Mouse (Mus musculus) MEL (cell line): ENCODE measurements around the gene Plp2. TPM values are rescaled to one million over a fixed set of nuclear protein-coding genes. Genes with fewer than 3 reads are reported as not detected.

Experiments
- DNase-seq: peaks from one replicate; pipeline ENCODE4 v3.0.0; 2011; ENCODE audit warnings: low read depth, low spot score
- H3K27ac ChIP-seq: 2 replicates; pipeline ENCODE4 v1.5.1; 2012; ENCODE audit warnings: low read depth, mild to moderate bottlenecking, control low read depth, low read length, moderate library complexity; ENCODE audit not compliant: control insufficient read depth
- H3K27me3 ChIP-seq, 2 experiments: fragments of 150-350 bp in 1 of 2; sonication (generic) in 1 of 2; 2 replicates each; pipeline ENCODE4 v1.6.1; 2012; ENCODE audit warnings: low read length in 2 of 2, mild to moderate bottlenecking in 2 of 2, improper control_type of control experiment in 1 of 2, moderate library complexity in 1 of 2; ENCODE audit not compliant: insufficient read depth in 2 of 2, control insufficient read depth in 1 of 2
- H3K36me3 ChIP-seq, 2 experiments: 2 replicates each; pipeline ENCODE4 v1.6.1; 2012 to 2014; ENCODE audit warnings: low read length in 2 of 2, improper control_type of control experiment in 1 of 2, inconsistent platforms in 1 of 2, mild to moderate bottlenecking in 1 of 2; ENCODE audit not compliant: insufficient read depth in 2 of 2, control insufficient read depth in 1 of 2
- H3K4me1 ChIP-seq, 2 experiments: fragments of 150-350 bp in 1 of 2; sonication (generic) in 1 of 2; 2 replicates each; pipeline ENCODE4 v1.6.1; 2012; ENCODE audit warnings: low read length in 2 of 2, improper control_type of control experiment in 1 of 2, mild to moderate bottlenecking in 1 of 2; ENCODE audit not compliant: insufficient read depth in 2 of 2, control insufficient read depth in 1 of 2
- H3K4me3 ChIP-seq, 2 experiments: fragments of 150-350 bp in 1 of 2; sonication (generic) in 1 of 2; 2 replicates each; pipeline ENCODE4 v1.5.1; 2012; ENCODE audit warnings: low read depth in 2 of 2, low read length in 2 of 2, mild to moderate bottlenecking in 2 of 2, moderate library complexity in 2 of 2, control low read depth in 1 of 2, improper control_type of control experiment in 1 of 2; ENCODE audit not compliant: control insufficient read depth in 1 of 2, insufficient read depth in 1 of 2
- H3K79me2 ChIP-seq: 2 replicates; pipeline ENCODE4 v1.6.1; 2012; ENCODE audit warnings: mild to moderate bottlenecking, low read length, moderate library complexity; ENCODE audit not compliant: control insufficient read depth, poor library complexity, insufficient read depth
- H3K9ac ChIP-seq: 2 replicates; pipeline ENCODE4 v1.6.1; 2012; ENCODE audit warnings: low read depth, mild to moderate bottlenecking, control low read depth, low read length, moderate library complexity; ENCODE audit not compliant: control insufficient read depth, poor library complexity, severe bottlenecking
- H3K9me3 ChIP-seq: fragments of 150-350 bp; sonication (generic); replicated peaks from 2 replicates; pipeline ENCODE4 v1.6.1; 2012; ENCODE audit warnings: mild to moderate bottlenecking, low read length, improper control_type of control experiment, moderate library complexity; ENCODE audit not compliant: insufficient read depth
- ELF1 ChIP-seq: IDR thresholded peaks from 2 replicates; pipeline ENCODE4 v1.6.1; 2014; ENCODE audit warnings: low read depth, mild to moderate bottlenecking, inconsistent platforms, low read length, improper control_type of control experiment, moderate library complexity
- ETS1 ChIP-seq: IDR thresholded peaks from 2 replicates; pipeline ENCODE4 v1.6.1; 2012; ENCODE audit warnings: low read depth, mild to moderate bottlenecking, inconsistent platforms, low read length, improper control_type of control experiment, moderate library complexity
- GABPA ChIP-seq: IDR thresholded peaks from 2 replicates; pipeline ENCODE4 v1.6.1; 2012; ENCODE audit warnings: low read depth, mild to moderate bottlenecking, inconsistent platforms, low read length, improper control_type of control experiment, moderate library complexity
- GATA1 ChIP-seq: IDR thresholded peaks from 2 replicates; pipeline ENCODE4 v1.6.1; 2011; ENCODE audit warnings: low read depth, low read length, improper control_type of control experiment
- MEF2A ChIP-seq: IDR thresholded peaks from 2 replicates; pipeline ENCODE4 v1.6.1; 2014; ENCODE audit warnings: low read depth, mild to moderate bottlenecking, inconsistent platforms, low read length, improper control_type of control experiment; ENCODE audit not compliant: poor library complexity, insufficient replicate concordance, severe bottlenecking; ENCODE audit errors: extremely low read depth
- POLR2AphosphoS2 ChIP-seq: IDR thresholded peaks from 2 replicates; pipeline ENCODE4 v1.6.1; 2011; ENCODE audit warnings: low read length, improper control_type of control experiment
- SIN3A ChIP-seq: IDR thresholded peaks from 2 replicates; pipeline ENCODE4 v1.6.1; 2012; ENCODE audit warnings: low read length, improper control_type of control experiment, inconsistent platforms
- USF1 ChIP-seq: IDR thresholded peaks from 2 replicates; pipeline ENCODE4 v1.6.1; 2014; ENCODE audit warnings: low read depth, mild to moderate bottlenecking, inconsistent platforms, low read length, improper control_type of control experiment, moderate library complexity
- polyA plus RNA-seq, 2 experiments: library from polyadenylated mRNA; stranded (reverse) in 1 of 2; unstranded in 1 of 2; fragments of >175 nt in 1 of 2; fragments of >200 nt in 1 of 2; gene quantifications; 2 replicates each; pipeline versions ENCODE4 v1.2.1 to v1.2.4; 2012; ENCODE audit warnings: low replicate concordance in 2 of 2, low read depth in 1 of 2; ENCODE audit not compliant: insufficient read length in 2 of 2, insufficient read depth in 1 of 2, missing spikeins in 1 of 2
- total RNA-seq: library from RNA; depleted of rRNA; stranded (reverse); fragments of 300-350 nt; gene quantifications from 2 replicates; pipeline ENCODE4 v1.2.3, GENCODE M21; 2012; rRNA removed

The Plp2 gene
- total and polyA plus RNA-seq, 3 experiments = 95.7 to 407 (median 163) TPM

DNA sequence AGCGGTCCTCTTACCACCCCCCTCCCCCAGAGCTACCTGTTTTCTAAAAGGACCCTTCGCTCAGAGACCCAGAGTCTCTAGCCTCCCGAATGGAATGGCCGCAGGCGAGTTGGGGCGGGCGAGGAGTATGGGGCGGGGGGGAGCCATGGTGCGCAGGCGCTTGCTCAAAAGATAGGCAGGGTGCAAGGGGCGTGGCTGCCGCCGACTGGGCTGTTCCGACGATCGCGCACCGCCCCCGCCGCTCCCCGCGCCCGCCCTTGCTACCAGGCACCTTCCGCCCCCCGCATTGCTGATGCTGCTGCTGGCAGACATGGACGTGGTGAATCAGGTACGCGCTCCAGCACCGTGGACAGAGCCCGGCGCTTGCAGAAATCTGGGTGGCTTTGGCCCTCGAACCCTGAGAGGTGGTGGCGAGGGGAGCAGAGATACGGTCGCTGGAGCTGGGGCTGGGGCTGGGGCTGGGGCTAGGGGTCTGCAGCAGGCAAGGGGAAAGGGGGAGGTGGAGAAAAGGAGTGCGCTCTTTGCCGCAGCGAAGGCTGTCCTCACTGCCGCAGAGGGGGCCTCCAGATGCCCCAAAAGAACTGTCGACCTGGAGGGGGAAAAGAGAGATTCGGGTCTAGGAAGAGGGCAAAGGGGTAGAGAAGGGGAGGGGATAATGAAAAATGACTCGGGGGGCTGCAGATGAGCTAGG lies 32.6 kb downstream of the Plp2 start, which contains the start of gene Syp (continued):
- no peak for TF ChIP-seq USF1
- no peak for TF ChIP-seq POLR2AphosphoS2
- TF ChIP-seq ETS1 = 0 out of 2 replicates have a peak, but pooled peaks have one; percentile 24
- TF ChIP-seq, all 39 proteins: peak for 15

DNA sequence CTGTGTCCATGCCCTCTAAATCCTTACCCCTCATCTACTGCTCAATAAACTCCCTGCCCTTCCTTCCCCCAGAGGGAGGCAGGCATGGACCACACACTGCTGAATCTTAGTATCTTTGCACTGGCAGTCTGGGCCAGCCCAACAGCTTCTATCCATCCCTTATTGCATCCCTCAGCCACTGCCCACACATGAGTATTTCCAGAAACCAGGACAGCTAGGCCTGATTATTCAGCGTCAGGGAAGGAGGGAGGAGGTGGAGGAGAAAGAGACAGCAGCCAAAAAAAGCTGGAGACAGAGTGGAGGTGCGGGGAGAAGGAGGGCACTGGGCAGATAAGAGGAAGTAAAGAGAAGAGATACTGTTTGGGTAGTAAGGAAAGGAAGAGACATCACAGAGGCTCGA lies 36.1 kb downstream of the Plp2 start:
- H3K36me3 ChIP-seq = peaks cover 0 to 4% of the 10 kb centered on the region in 2 experiments; a peak in 2 of 4 replicates

DNA sequence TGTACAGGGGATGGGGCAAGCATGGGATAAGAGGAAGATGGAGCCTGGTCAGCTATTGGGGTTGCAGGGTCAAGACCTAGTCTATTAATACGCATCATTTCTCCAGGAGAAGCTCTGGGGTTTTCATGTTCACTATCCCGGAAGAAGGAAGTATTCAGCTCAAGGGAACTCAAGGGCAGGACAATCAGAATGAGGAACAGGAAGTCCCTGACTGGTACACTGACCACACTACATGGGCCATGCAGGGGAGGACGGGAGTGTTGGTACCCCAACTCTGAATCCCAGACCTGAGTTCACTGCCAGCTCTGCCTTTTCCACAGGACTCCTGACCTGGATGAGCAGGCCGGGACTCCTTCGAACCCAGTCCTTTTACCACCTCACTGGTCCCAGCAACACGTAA lies 38.6 kb downstream of the Plp2 start:
- DNase-seq = no peak
- no peaks in the 10 kb centered on the region for H3K36me3 ChIP-seq
- peaks cover 0 to 7% of the 10 kb centered on the region in 2 experiments; a peak in 1 of 4 replicates for H3K4me1 ChIP-seq
- H3K27ac ChIP-seq = no peak overlapping the region
- TF ChIP-seq ELF1 (0 out of 2 replicates have a peak, but pooled peaks have one; percentile 23), SIN3A (no peak)
- H3K9me3 ChIP-seq = no peaks in the 10 kb centered on the region
- no peak overlapping the region for H3K4me3 ChIP-seq
- no peaks in the 10 kb centered on the region for H3K27me3 ChIP-seq
- H3K9ac ChIP-seq = no peak overlapping the region
- H3K79me2 ChIP-seq = no peaks in the 10 kb centered on the region

More for the DNA sequence above, 36.1 kb downstream of the Plp2 start:
- TF ChIP-seq MEF2A (no peak), GATA1 (0 out of 2 replicates have a peak, but pooled peaks have one; percentile 14), GABPA (no peak)
- Histone ChIP-seq H3K27me3 (no peaks in the 10 kb centered on the region), H3K4me1 (peaks cover 0 to 7% of the 10 kb centered on the region in 2 experiments; a peak in 1 of 4 replicates), H3K4me3 (no peak overlapping the region), H3K27ac (no peak overlapping the region), H3K79me2 (no peaks in the 10 kb centered on the region; the same call in 1 of the 2 replicates), H3K9me3 (no peaks in the 10 kb centered on the region), H3K9ac (no peak overlapping the region)
- peak; percentile 31 for DNase-seq

Other genes with a start within 250 kb of the Plp2 start
- gene Foxp3, start 97.7 kb downstream of the Plp2 start, total RNA-seq = 0.36 and 0.42 TPM in 2 replicates
- under 1 TPM in 1 of 2 experiments, not detected in 1; 0.31 TPM for gene Foxp3, start 97.7 kb downstream of the Plp2 start, polyA plus RNA-seq
- gene Ppp1r3f, start 97.1 kb downstream of the Plp2 start, total RNA-seq = 1.6 and 1.7 TPM in 2 replicates
- gene Ppp1r3f, start 97.1 kb downstream of the Plp2 start, polyA plus RNA-seq = 1 to 10 TPM in 1 of 2 experiments, not detected in 1; 2.0 TPM
- 36.1 and 37.8 TPM in 2 replicates for gene Ccdc22, start 65.9 kb downstream of the Plp2 start, total RNA-seq
- gene Ccdc22, start 65.9 kb downstream of the Plp2 start, polyA plus RNA-seq = 10 to 100 TPM in 1 of 2 experiments, not detected in 1; 37.9 TPM
- gene Cacna1f, start 64.3 kb downstream of the Plp2 start, total RNA-seq = 0.03 TPM in 1 of 2 replicates, not detected in the other
- under 1 TPM in 1 of 2 experiments, not detected in 1; 0.17 TPM for gene Cacna1f, start 64.3 kb downstream of the Plp2 start, polyA plus RNA-seq
- 0.54 and 0.56 TPM in 2 replicates for gene Syp, start 32.9 kb downstream of the Plp2 start, total RNA-seq
- gene Syp, start 32.9 kb downstream of the Plp2 start, polyA plus RNA-seq = 1 to 10 TPM in 1 of 2 experiments, not detected in 1; 2.3 TPM
- 1.2 TPM in 2 replicates for gene Prickle3, start 14.1 kb downstream of the Plp2 start, total RNA-seq
- 1 to 10 TPM in 1 of 2 experiments, not detected in 1; 3.3 TPM for gene Prickle3, start 14.1 kb downstream of the Plp2 start, polyA plus RNA-seq
- gene Magix, start 9.9 kb upstream of the Plp2 start, total RNA-seq = 0.15 and 0.20 TPM in 2 replicates
- gene Magix, start 9.9 kb upstream of the Plp2 start, polyA plus RNA-seq = under 1 TPM in 1 of 2 experiments, not detected in 1; 0.33 TPM
- 23.0 and 23.4 TPM in 2 replicates for gene Gpkow, start 25.7 kb upstream of the Plp2 start, total RNA-seq
- gene Gpkow, start 25.7 kb upstream of the Plp2 start, polyA plus RNA-seq = 100 to 1,000 TPM in 1 of 2 experiments, 10 to 100 TPM in 1; 37.0 to 539 TPM
- gene Wdr45, start 42.9 kb upstream of the Plp2 start, total RNA-seq = 13.9 and 16.0 TPM in 2 replicates
- 10 to 100 TPM in 1 of 2 experiments, not detected in 1; 36.1 TPM for gene Wdr45, start 42.9 kb upstream of the Plp2 start, polyA plus RNA-seq
- 0.36 TPM in 1 of 2 replicates, not detected in the other for gene Gm45208, start 50.9 kb upstream of the Plp2 start, total RNA-seq
- 10 to 100 TPM in 1 of 2 experiments, not detected in 1; 11.0 TPM for gene Gm45208, start 50.9 kb upstream of the Plp2 start, polyA plus RNA-seq
- 19.1 and 23.0 TPM in 2 replicates for gene Praf2, start 57.0 kb upstream of the Plp2 start, total RNA-seq
- gene Praf2, start 57.0 kb upstream of the Plp2 start, polyA plus RNA-seq = 10 to 100 TPM in 1 of 2 experiments, not detected in 1; 60.1 TPM
- gene Ccdc120, start 79.5 kb upstream of the Plp2 start, total RNA-seq = 3.9 and 5.8 TPM in 2 replicates
- gene Ccdc120, start 79.5 kb upstream of the Plp2 start, polyA plus RNA-seq = 10 to 100 TPM in 1 of 2 experiments, not detected in 1; 12.2 TPM
- 20.6 and 23.4 TPM in 2 replicates for gene Tfe3, start 91.2 kb upstream of the Plp2 start, total RNA-seq
- 10 to 100 TPM in 1 of 2 experiments, not detected in 1; 64.7 TPM for gene Tfe3, start 91.2 kb upstream of the Plp2 start, polyA plus RNA-seq
- 36.2 and 40.5 TPM in 2 replicates for gene Gripap1, start 118.4 kb upstream of the Plp2 start, total RNA-seq
- 100 to 1,000 TPM in 1 of 2 experiments, 10 to 100 TPM in 1; 84.6 to 244 TPM for gene Gripap1, start 118.4 kb upstream of the Plp2 start, polyA plus RNA-seq
- gene Kcnd1, start 150.9 kb upstream of the Plp2 start, total RNA-seq = 0.26 and 0.31 TPM in 2 replicates
- 1 to 10 TPM in 1 of 2 experiments, not detected in 1; 1.4 TPM for gene Kcnd1, start 150.9 kb upstream of the Plp2 start, polyA plus RNA-seq
- gene Otud5, start 170.0 kb upstream of the Plp2 start, total RNA-seq = 76.4 and 82.6 TPM in 2 replicates
- 1,000 to 10,000 TPM in 1 of 2 experiments, 100 to 1,000 TPM in 1; 197 to 1,180 TPM for gene Otud5, start 170.0 kb upstream of the Plp2 start, polyA plus RNA-seq
- 5.9 and 6.4 TPM in 2 replicates for gene Pim2, start 206.9 kb upstream of the Plp2 start, total RNA-seq
- gene Pim2, start 206.9 kb upstream of the Plp2 start, polyA plus RNA-seq = 10 to 100 TPM in 1 of 2 experiments, not detected in 1; 21.7 TPM
- 66.7 and 67.0 TPM in 2 replicates for gene Slc35a2, start 212.6 kb upstream of the Plp2 start, total RNA-seq
- gene Slc35a2, start 212.6 kb upstream of the Plp2 start, polyA plus RNA-seq = 10 to 100 TPM in 1 of 2 experiments, not detected in 1; 96.0 TPM
- gene Pqbp1, start 227.9 kb upstream of the Plp2 start, total RNA-seq = 202 and 204 TPM in 2 replicates
- gene Pqbp1, start 227.9 kb upstream of the Plp2 start, polyA plus RNA-seq = 100 to 1,000 TPM in 1 of 2 experiments, not detected in 1; 283 TPM
- gene Timm17b, start 228.0 kb upstream of the Plp2 start, total RNA-seq = 96.5 and 107 TPM in 2 replicates
- 100 to 1,000 TPM in 1 of 2 experiments, not detected in 1; 381 TPM for gene Timm17b, start 228.0 kb upstream of the Plp2 start, polyA plus RNA-seq
- gene Gm10491, start 236.4 kb upstream of the Plp2 start, total RNA-seq = not detected in 2 replicates
- not detected for gene Gm10491, start 236.4 kb upstream of the Plp2 start, polyA plus RNA-seq
- gene Gm10490, start 238.2 kb upstream of the Plp2 start, total RNA-seq = not detected in 2 replicates
- not detected for gene Gm10490, start 238.2 kb upstream of the Plp2 start, polyA plus RNA-seq
- gene Pcsk1n, start 248.4 kb upstream of the Plp2 start, total RNA-seq = not detected in 2 replicates
- not detected for gene Pcsk1n, start 248.4 kb upstream of the Plp2 start, polyA plus RNA-seq